Mouse (Mus musculus) lung, postnatal 0 days (tissue): ENCODE data around the gene Hmgb1. TPM values are rescaled to one million over a fixed set of nuclear protein-coding genes. Genes with fewer than 3 reads are reported as not detected.
A peak's percentile ranks its signal among the peaks of the same experiment; 100 is the strongest.

Experiments
- ATAC-seq: fragments of 200-750 bp; cut with Nextera tagmentation; 2 replicates; pipeline ENCODE4 v1.8.0; 2017; ENCODE audit warnings: moderate library complexity
- DNase-seq: peaks from one replicate; pipeline ENCODE4 v3.0.0-alpha.2; 2016; ENCODE audit warnings: low spot score
- H3K27ac ChIP-seq: fragments of 300-500 bp; sonication (generic); 2 replicates; pipeline ENCODE4 v1.5.1; 2014; ENCODE audit warnings: antibody characterized with exemption, mild to moderate bottlenecking, low read length, mixed read lengths
- H3K27me3 ChIP-seq: fragments of 300-500 bp; sonication (generic); replicated peaks from 2 replicates; pipeline ENCODE4 v1.6.1; 2014; ENCODE audit warnings: low read length, mixed read lengths; ENCODE audit not compliant: insufficient read depth
- H3K36me3 ChIP-seq: fragments of 300-500 bp; sonication (generic); 2 replicates; pipeline ENCODE4 v1.6.1; 2014; ENCODE audit warnings: low read length, mixed read lengths; ENCODE audit not compliant: insufficient read depth
- H3K4me1 ChIP-seq: fragments of 300-500 bp; sonication (generic); 2 replicates; pipeline ENCODE4 v1.6.1; 2014; ENCODE audit warnings: antibody characterized with exemption, low read depth, low read length, mixed read lengths; ENCODE audit not compliant: insufficient read depth
- H3K4me2 ChIP-seq: fragments of 300-500 bp; sonication (generic); replicated peaks from 2 replicates; pipeline ENCODE4 v1.6.1; 2014; ENCODE audit warnings: low read depth, mild to moderate bottlenecking, low read length, moderate library complexity, mixed read lengths
- H3K4me3 ChIP-seq: fragments of 300-500 bp; sonication (generic); 2 replicates; pipeline ENCODE4 v1.5.1; 2014; ENCODE audit warnings: low read depth, low read length
- H3K9ac ChIP-seq: fragments of 300-500 bp; sonication (generic); replicated peaks from 2 replicates; pipeline ENCODE4 v1.6.1; 2014; ENCODE audit warnings: low read depth, mild to moderate bottlenecking
- H3K9me3 ChIP-seq: fragments of 300-500 bp; sonication (generic); 2 replicates; pipeline ENCODE4 v1.6.1; 2016; ENCODE audit warnings: low read length, mixed read lengths
- CTCF ChIP-seq: IDR thresholded peaks from 2 replicates; pipeline ENCODE4 v1.5.1; 2016; ENCODE audit warnings: antibody characterized with exemption, mild to moderate bottlenecking
- EP300 ChIP-seq: IDR thresholded peaks from 2 replicates; pipeline ENCODE4 v1.6.1; 2016; ENCODE audit warnings: antibody characterized with exemption, mild to moderate bottlenecking, control low read depth
- WGBS: fragments of 180-500 bp; shearing (Covaris S2); extraction: QIAGEN DNeasy Blood & Tissue Kit; methylation state at CpG from one replicate; pipeline ENCODE4 v1.1.7; 2014; 5-methylcytosine and 5-hydroxymethylcytosine counted together
- polyA plus RNA-seq: library from polyadenylated mRNA; unstranded; fragments of >200 nt; fragmentation: Nextera tagmentation; extraction: Ambion mirVana; gene quantifications from 2 replicates; pipeline ENCODE4 v1.2.1, GENCODE M21; 2015

The Hmgb1 gene
- polyA plus RNA-seq, 1 experiment from 2014 or later: 616 TPM

GRCm38 (mm10) chr5:149017666-149018415, 166.4 kb downstream of the Hmgb1 start:
- DNase-seq: no peak
- WGBS: 55% methylated on average over 3 of the region's 3 CpGs
- H3K4me2 ChIP-seq: no peak overlapping the region
- TF ChIP-seq CTCF (no peak), EP300 (no peak)
- no peak overlapping the region for H3K9ac ChIP-seq
- no peak for ATAC-seq
- no peaks in the 10 kb centered on the region for H3K9me3 ChIP-seq
- H3K27ac ChIP-seq: no peak overlapping the region
- no peaks in the 10 kb centered on the region for H3K36me3 ChIP-seq
- H3K27me3 ChIP-seq: no peaks in the 10 kb centered on the region
- H3K4me1 ChIP-seq: no peaks in the 10 kb centered on the region
- no peak overlapping the region for H3K4me3 ChIP-seq

DNA sequence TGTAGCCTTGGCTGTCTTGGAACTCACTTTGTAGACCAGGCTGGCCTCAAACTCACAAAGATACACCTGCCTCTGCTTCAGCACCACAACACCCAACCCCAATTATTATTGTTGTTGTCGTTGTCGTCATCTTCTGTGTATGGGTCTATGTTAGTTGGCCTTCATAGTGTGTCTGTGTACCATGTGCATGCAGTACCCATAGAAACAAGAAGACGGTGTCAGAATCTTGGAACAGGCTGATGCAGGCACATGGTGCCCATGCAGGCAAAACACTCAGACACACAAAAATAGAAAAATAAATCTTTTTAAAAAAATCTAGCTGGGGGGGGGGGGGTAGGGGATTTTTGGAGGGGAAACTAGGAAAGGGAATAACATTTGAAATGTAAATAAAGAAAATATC, 167.1 kb downstream of the Hmgb1 start:
- H3K27me3 ChIP-seq: no peaks in the 10 kb centered on the region
- no peak for ATAC-seq
- 98% methylated on average over 3 of the region's 3 CpGs for WGBS
- H3K4me2 ChIP-seq: no peak overlapping the region
- no peaks in the 10 kb centered on the region for H3K36me3 ChIP-seq
- no peak overlapping the region for H3K4me3 ChIP-seq
- DNase-seq: no peak
- H3K9me3 ChIP-seq: no peaks in the 10 kb centered on the region
- TF ChIP-seq EP300 (no peak), CTCF (no peak)
- no peak overlapping the region for H3K9ac ChIP-seq
- no peaks in the 10 kb centered on the region for H3K4me1 ChIP-seq
- no peak overlapping the region for H3K27ac ChIP-seq

- Histone ChIP-seq H3K36me3 (no peaks in the 10 kb centered on the region), H3K9ac (no peak overlapping the region), H3K9me3 (no peaks in the 10 kb centered on the region), H3K4me2 (no peak overlapping the region), H3K4me1 (no peaks in the 10 kb centered on the region), H3K4me3 (0 out of 2 replicates have a peak overlapping the region, but pooled peaks have one; percentile 44), H3K27ac (no peak overlapping the region), H3K27me3 (no peaks in the 10 kb centered on the region)
- ATAC-seq (no peak), DNase-seq (no peak)
- no peak for TF ChIP-seq EP300
- no peak for TF ChIP-seq CTCF
- WGBS: 60% methylated on average over 5 of the region's 5 CpGs
These were observed 168.0 kb downstream of the Hmgb1 start for GRCm38 (mm10) chr5:149016261-149016660.

DNA sequence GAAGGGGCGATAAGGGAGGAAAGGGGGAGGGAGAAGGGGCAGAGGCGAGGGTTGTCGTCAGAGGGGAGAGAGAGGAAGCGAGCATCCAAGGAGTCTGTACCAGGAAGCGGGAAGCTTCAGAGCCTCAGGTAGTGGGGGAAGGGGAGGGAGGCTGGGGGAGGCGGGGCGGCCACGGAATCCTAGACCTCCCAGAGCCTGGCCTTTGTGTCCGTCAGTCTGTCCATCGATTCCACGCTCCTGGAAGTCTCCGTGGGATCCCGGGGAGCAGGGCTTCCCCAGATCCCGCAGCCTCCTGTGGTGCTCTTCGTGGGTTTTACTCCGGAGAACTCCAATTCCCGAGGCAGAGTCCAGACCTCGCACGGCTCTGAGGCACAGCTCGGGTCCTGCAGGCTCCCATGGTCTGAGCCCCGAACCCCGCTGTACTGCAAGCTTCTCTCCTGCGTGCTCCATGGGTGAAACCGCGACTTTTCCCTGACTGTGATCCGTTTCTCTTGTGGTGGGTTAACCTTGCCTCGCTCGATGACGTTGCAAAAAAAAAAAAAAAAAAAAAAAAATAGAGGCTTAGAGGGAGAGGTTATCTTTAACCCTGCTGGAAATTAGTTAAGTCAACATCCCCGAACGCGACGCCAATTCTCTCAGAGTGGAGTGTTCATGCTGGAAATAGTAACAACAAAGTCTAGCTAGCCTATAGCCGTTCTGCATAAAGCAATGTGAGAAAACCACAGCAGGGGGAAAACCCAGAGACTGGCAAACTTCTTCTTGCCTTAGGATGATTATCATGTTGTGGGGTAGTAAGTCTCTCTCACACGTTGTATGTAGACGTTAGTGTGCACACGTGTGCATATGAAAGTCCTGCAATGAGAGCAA, 168.7 kb downstream of the Hmgb1 start:
- ATAC-seq (peak; percentile 59), DNase-seq (peak; percentile 61)
- H3K36me3 ChIP-seq: no peaks in the 10 kb centered on the region
- 3% methylated on average over 32 of the region's 37 CpGs for WGBS
- H3K4me3 ChIP-seq: peak overlapping the region; percentile 44
- no peaks in the 10 kb centered on the region for H3K4me1 ChIP-seq
- H3K9me3 ChIP-seq: no peaks in the 10 kb centered on the region
- peak overlapping the region; percentile 39 for H3K9ac ChIP-seq
- H3K27ac ChIP-seq: peak overlapping the region; percentile 62; the same call in 1 of the 2 replicates
- no peaks in the 10 kb centered on the region for H3K27me3 ChIP-seq
- TF ChIP-seq CTCF (no peak), EP300 (no peak)
- H3K4me2 ChIP-seq: peak overlapping the region; percentile 93

- Histone ChIP-seq H3K9me3 (no peaks in the 10 kb centered on the region), H3K36me3 (no peaks in the 10 kb centered on the region), H3K9ac (no peak overlapping the region), H3K27ac (no peak overlapping the region), H3K4me1 (no peaks in the 10 kb centered on the region), H3K4me3 (no peak overlapping the region), H3K27me3 (no peaks in the 10 kb centered on the region), H3K4me2 (peak overlapping the region; percentile 93)
- DNase-seq (no peak), ATAC-seq (no peak)
- 34% methylated on average over 17 of the region's 17 CpGs for WGBS
- TF ChIP-seq CTCF (no peak), EP300 (no peak)
These were observed 169.6 kb downstream of the Hmgb1 start for GRCm38 (mm10) chr5:149014600-149015268.

DNA sequence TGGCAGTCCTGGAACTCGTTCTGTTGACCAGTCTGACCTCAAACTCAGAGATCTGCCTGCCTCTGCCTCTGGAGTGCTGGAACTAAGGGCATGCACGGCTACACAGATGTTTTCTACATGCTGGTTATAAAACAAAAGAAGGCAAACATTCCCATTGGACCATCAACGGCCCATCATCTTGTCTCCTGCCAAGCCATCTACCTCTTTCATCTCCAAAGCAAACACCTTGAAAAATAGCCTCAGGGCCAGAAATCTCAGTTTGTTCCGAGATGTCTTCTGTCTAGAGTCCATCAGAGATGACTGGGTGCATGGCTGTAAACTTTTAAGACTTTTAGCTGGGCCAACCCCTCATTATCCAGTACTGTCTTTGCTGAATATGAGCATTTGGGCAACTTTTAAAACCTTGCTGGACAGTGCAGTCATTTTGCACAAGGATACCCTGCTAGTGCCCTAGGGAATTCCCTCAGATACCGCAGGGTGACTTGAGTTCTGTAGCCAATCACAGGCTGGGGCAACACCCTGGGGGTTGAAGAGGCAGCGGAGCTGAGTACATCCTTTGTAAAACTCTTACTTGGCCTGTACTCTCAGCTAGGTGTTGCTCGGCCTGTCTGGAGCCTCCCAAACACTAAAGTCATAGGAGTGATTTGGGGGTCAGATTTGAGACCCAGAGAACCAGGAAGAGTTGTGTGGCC, 170.3 kb downstream of the Hmgb1 start:
- TF ChIP-seq CTCF (no peak), EP300 (no peak)
- no peak for DNase-seq
- Histone ChIP-seq H3K9me3 (no peaks in the 10 kb centered on the region), H3K4me1 (no peaks in the 10 kb centered on the region), H3K36me3 (no peaks in the 10 kb centered on the region), H3K9ac (no peak overlapping the region), H3K4me2 (no peak overlapping the region), H3K27ac (no peak overlapping the region), H3K27me3 (no peaks in the 10 kb centered on the region), H3K4me3 (no peak overlapping the region)
- no peak for ATAC-seq
- 68% methylated on average over 7 of the region's 7 CpGs for WGBS
